Mouse (Mus musculus): ENCODE measurements around the gene Ankrd6.
"Not testable (repeated sequence)": the region's sequence is repeated elsewhere in the genome, so short reads cannot be mapped to it uniquely, and the experiment has no call there.

Gene Ankrd6

DNA sequence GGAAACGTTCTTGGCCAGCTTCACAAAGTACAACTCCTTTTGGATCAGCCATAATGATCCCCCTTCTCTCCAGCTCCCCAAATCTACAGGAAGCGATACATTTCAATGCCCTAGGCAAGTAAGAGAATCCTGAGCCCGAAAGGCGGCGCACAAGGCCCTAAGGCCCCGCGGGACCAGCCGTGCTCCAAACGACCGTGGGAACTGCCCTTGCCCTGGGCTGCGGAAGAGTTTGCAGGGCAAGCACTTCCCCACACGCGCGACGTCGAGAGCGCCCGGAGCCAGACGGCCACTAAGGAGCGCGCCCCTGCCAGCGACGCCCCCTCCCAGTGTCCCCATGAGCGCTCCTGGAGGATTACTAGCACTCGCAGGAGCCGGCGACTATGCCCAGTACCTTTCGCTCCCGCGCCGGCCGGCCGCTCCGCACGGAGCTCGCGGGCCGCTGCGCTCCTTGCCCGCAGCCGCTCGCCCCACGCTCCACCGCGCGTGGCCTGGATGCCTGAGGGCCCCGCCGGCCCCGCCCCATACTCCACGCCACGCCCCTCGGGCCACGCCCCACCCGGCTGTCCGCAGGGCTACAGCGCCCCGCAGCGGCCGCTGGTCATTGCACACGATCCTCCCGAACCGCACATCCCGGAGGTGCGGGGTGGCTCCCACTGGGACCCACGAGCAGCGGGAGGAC, at the start of gene Ankrd6:
TSS of gene Ankrd6 (minus strand) at position 486 of the 679 bp plus-strand sequence.
- peak; percentile 70 for DNase-seq

DNA sequence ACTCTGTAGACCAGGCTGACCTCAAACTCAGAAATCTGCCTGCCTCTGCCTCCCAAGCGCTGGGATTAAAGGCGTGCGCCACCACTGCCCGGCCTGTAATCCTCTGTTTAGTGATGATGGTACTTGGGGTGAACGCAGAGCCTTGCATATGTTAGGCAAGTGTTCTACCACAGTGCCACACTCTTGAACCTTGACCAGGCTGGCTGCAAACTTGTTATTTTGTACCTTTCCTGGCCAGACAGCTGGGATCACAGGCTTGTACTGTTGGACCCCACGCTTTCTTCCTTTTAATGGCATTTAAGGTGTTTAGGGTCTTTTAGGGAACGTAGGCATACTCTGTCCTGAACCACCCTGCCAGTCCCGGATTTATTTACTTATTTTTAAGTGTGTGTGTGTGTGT, 48.4 kb upstream of the Ankrd6 start:
- no peak for DNase-seq

DNA sequence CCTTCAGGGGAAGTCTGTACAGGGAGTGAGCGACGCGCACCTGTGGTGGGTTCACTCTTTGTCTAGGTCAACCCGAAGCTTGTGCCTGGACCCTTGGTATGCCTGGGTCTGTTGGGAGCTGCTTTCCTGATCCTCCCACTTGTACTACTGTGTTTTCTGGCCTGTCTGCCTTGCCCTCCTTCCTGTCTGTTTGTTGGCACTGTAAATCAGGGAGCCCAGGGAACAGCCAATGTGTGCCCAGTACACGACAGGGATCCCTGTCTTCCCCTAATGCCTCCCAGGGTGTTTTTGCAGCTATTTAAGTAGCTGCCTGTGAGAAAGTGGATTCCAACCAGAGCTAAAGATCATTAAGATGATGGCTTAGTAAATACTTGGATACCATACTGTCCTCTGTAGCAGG, 46.9 kb upstream of the Ankrd6 start:
- DNase-seq: no peak

DNA sequence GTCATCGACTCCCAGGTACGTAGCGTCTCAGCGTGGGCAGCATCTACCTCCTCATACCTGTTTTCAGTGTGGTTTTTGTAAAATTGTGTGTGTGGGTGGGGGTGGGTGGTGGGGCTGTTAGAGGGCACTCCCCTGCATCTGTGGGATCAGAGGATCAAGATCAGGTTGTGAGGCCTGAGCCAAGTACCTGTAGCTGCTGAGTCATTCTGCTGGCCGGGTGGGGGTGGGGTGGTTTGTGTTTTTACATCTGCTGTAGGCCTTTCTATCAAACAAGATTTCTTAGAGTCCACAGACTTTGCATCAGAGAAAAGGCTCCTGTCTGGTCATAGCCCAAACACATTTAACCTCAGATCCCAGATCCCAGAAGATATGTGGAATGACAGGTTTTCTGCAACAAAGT, 45.4 kb upstream of the Ankrd6 start:
- DNase-seq: no peak

DNA sequence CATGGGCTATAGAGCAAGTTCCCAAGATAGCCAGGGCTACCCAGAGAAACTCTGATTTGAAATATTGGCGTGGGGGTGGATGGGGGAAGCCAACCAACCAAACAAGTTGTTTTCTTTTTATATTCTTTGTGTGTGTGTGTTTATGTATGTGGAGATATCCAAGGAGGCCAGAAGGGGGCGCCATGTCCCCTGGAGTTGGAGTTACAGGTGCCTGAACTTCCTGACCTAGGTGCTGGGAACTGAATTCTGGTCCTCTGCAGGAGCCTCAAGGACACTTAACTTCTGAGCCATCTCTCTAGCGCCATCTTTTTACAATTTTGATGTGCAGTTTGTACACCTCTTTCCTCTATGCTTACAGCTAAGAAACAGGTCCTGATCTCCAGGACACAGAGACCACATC, 43.5 kb upstream of the Ankrd6 start:
- no peak for DNase-seq

DNA sequence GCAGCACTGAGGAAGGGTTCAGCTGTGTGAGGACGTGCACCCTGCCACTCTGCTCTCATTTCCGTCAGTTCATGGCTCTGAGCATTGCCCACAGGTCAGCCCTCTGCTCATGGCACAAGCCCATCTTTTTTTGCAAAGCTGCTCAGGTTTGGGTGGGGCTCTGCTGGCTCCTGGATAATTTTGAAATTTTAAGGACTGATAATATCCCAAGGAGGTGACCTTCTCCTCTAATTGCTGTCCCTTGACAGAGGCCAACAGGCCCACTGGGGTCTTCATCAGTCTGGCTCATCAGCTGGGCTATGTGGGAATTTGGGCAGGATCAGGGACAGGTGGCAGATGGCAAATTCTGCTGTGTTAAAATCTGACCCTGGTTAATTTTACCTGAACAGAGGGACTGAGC, 38.7 kb upstream of the Ankrd6 start:
- DNase-seq: no peak

DNA sequence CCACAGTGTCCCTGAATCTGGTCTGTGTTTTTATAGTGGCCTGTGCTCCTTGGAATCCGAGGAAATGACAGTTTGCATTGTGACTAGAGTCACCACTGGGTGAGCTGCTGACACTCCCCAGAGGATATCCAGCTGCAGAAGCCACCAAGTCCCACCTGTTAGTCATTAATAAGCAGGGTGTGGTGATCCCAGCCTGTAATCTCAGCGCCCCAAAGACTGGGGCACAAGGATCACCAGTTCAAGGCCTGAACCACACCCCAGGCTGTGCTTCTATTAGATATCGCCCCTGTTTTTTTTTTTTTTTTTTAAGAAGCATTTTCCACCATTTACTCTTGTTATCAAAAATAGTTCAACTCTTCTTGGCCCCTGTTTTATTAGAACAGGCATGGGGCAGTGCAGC, 36.4 kb upstream of the Ankrd6 start:
- no peak for DNase-seq

DNA sequence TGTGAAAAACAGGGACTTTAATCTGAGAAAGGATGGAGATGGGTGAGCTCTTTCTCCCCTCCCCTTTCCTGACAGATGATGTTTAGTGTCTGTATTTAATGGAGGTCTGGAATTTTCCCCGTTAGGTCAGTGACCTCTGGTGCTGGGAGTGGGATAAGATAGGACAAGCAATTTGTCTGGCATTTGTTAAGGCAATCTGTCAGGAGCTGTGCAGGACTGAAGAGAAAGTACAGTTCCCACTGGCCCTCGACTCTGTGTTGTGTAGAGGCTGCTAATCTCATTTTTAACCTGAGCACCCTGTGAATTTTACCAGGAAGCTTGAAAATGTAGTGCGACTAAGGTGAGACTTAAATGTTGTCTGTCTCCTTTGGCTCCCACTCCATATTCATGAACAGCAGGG, 35.0 kb upstream of the Ankrd6 start:
- DNase-seq: no peak

DNA sequence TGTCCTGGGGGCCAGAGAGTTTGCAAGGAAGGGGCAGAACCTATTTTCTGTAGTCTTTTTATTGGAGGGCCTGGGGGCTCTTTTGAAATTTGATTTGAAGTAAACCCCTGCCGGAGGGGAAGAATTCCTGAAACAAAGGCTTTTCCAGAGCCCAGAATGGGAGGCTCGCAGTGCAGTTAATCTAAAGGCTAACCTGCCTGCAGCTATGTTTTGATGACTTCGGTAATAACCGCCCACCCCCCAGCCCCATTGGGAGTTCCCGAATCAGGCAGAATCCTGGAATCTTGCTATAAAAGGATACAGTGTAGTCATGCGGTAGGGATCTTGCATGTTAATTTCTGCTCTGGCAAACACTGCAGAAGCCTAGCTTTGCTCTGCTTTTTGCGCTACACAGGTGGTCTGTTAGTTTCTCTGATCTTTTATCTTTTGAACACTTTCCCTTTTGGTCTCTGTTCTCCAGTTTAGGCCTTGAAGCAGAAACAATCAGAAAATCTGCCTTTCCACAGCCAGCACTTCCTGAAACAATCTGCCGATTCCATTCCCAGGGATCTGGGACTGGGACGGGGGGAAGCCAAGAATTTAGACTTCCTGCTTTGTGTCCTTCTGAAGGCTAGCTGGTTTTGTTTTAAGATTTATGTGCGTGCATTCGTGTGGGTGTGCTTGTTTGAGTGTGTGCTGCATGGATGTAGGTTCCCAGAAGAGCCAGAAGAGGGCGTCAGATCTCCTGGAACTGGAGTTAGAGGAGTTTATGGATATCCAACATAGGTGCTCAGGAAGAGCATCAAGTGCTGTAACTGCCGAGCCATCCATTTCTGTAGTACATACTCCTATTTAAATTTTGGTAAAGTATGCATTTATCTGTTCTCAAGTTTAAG, 34.4 kb upstream of the Ankrd6 start:
- DNase-seq: no peak

DNA sequence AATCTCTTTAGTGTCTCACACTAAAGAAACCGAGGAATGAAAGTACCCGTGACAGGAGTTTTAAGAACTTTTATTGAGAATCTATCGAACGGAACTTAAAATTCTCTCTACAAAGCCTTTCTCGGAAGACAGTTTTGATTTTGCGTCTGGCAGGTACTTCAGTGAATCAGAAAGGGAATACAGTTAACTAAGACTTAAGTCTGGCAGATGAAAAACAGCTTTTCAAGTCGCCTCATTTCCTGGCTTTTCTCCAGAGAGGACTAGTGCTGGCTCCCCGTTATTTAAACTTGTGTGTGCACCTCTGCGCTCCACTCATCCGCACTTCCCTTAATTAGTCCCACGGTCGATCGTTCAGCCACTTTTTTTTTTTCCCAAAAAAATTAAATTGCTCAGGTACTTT, 33.6 kb upstream of the Ankrd6 start:
- no peak for DNase-seq

DNA sequence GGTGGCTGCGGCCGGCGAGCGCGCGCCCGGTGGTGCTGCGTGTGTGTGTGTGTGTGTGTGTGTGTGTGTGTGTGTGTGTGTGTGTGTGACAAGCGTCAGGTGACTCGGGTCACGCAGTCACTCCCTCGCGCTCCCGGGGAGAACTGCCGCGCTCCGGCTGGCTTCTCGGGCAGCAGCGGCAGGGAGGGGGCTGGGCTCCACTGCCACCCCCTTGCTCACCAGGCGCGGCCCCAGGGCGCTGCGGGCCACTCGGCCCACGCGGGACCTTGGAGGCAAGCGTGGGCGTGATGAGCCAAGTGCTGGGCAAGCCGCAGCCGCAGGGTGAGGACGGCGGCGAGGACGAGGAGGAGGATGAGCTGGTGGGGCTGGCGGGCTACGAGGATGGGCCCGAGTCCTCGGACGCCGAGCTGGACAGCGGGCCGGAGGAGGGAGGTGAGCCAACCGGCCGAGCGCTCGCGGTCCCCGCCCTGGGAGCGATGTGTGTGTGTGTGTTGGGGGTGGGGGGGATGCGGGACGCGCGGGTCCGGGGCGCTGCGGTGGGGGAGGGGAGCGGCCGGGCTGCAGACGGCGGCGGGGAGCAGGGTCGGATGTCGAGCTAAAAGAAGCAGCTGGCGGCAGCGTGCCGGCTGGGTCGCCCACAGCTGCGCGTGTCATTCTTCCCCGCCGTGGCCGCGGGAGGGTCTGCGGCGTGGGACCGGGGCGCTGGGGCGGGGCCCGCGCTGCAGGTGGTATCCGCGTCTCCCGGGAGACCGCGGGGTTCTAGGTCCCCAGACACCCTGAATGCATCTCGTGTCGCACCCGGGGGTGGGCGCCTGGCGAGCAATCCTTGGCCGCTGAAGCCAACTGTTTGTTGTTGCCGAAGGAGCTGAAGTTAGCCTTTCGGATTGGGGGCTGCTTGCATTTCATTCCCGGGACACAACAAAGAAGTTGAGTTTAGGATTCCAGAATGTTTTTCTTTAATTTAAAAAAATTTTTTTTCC, 32.8 kb upstream of the Ankrd6 start:
- peak; percentile 51 for DNase-seq

DNA sequence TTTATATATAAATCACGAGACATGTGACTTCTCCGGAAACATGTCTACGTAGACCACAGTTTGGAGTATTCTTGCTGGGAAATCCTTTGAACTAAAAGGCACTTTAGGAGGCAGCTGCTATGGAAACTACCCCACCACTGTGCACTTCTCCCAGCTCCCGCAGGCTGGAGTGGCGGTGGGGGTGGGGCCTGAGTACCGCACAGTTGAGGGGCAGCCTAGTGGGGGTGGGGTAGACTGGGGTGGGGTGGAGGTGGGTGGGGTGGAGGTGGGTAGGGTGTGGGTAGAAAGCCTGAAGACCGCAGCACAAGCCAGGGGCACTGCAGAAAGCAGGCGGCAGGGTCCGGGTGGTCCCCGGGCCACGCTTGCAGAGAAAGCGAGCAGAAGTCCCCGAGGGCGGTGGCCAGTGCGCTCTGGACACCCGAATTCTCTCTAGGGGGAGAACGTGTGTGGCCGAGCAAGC, 32.1 kb upstream of the Ankrd6 start, which contains the start of gene Rragd:
TSS of gene Rragd (plus strand) at position 322 of the 460 bp plus-strand sequence.
- peak; percentile 21 for DNase-seq

DNA sequence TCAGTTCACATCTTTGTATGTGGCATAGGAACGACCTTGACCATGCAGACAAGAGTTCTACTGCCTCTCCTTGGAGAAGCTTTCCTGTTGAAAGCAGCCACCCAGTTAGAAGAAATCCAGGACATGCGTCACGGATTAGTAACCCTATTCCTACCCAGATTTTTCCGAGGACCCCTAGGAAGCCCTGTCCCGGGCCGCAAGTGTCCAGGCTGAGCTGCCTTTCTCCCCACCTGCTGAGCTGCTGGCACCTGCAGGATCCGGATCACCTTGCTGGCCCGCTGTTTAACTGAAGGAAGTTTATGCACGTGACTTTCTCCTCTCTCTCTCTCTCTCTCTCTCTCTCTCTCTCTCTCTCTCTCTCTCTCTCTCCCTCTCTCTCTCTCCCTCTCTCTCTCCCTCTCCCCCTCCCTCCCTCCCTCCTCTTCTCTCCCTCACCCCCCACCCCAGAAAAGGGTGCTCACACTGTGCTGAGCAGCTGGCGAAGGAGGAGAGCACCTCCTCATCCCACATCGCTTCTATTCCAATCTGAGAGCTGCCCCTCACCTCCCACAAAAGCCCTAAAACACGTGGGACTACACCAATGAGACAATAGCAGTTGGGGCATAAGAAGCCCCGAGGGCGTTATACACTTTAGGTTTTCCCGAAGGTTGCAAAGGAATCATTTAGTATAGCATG, 31.5 kb upstream of the Ankrd6 start:
- DNase-seq: peak; percentile 4

DNA sequence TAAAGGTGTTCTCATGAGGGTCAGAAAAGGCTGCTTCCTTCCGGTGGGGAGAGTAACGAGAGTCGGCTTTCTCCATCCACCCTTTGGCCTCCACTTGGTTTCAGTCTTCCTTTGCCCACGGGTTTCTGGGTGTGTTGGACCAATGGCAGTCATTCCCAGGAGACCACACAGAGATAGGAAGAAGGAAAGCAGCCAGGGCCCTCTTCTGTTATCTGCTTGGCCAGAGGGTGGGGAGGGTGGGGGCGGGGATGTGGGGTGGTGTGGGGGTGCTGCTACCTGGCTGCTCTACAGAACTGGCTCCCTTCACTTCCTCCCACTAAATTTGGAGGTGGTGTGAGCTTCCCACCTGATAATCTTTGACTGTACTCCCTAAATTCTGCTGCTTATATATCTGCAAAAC, 31.0 kb upstream of the Ankrd6 start:
- no peak for DNase-seq

DNA sequence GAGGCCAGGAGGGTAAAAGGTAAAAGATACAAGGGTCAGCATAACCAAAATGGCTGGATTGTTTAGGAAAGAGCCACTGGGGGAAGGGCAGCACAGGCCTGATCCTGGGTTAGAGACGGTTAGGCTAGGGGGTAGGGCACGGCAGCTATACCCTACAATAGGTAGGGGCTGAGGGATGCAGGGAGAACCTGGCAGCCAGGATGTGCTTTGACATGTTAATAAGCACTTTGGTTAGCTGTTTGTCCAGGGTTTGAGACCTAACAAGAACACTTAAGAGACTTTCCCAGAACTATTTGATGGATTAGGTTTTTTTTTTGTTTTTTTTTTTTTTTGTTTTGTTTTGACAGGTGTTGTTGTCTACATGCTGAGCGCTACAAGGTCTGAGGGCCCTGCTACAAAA, 29.4 kb upstream of the Ankrd6 start:
- DNase-seq: no peak

DNA sequence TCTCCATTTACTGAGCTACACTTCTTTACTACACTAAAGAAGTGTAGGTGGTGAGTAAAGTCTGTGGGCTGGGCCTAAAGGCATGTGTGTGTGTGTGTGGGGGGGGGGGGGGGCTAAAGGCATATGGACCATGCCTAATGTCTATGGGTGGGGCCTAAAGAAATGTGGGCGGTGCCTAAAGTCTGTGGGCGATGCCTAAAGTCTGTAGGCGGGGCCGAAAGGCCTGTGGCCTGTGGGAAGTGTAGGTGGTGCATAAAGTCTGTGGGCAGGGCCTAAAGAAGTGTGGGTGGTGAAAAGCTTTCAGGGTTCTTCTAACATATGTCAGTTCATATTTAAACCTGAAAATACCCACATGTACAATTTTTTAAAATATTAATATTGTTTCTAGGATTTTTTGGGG, 26.7 kb upstream of the Ankrd6 start:
- DNase-seq: no peak

DNA sequence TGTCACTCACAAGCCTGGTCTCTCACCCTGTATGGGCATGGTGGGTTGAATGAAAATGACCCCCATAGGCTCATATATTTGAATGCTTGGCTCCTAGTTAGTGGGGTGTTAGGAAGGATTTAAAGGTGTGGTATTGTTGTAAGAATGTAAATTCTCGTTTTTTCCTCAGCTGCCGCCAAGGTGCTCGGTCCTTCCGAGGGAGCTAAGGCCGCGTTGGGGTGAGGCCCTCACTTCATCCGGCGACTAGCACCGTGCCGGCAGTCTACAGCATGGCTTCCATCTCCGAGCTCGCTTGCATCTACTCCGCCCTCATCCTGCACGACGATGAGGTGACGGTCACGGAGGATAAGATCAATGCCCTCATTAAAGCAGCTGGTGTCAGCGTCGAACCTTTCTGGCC, 14.0 kb upstream of the Ankrd6 start:
- not testable (repeated sequence) for DNase-seq

DNA sequence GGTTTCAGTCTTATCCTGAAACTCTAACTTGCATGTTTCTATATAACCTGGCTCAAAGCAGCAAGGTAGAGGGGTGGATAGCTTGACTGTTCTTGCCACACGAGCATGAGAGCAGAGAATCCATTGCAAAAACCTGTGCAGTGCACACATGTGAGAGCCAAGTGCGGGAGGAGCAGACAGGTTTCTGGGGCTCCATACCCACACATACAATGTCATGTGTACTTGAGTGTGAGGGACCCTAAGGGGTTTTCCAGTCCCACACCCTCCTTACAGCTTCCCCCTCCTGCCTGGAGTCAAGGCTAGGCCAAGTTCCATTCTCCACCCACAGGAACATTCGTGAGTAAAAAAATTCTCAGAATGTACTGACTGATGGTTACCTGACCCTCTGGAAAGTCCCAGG, 10.8 kb upstream of the Ankrd6 start:
- no peak for DNase-seq

DNA sequence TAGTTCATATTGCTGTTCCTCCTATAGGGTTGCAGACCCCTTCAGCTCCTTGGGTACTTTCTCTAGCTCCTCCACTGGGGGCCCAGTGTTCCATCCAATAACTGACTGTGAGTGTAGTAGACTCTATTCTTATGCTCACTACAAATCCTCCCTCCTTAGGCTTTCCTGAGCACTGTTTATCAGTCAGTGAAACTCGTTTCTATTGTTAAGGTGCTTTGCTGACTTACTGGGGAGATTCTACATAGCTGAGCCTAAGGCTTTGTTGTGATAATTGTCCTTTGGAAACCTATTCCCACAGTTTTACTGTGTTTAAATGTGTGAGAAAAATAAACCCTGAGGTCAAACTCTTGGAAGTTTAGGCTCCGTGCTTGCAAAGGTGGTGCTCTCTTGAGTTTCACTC, 5.8 kb upstream of the Ankrd6 start:
- DNase-seq: no peak

DNA sequence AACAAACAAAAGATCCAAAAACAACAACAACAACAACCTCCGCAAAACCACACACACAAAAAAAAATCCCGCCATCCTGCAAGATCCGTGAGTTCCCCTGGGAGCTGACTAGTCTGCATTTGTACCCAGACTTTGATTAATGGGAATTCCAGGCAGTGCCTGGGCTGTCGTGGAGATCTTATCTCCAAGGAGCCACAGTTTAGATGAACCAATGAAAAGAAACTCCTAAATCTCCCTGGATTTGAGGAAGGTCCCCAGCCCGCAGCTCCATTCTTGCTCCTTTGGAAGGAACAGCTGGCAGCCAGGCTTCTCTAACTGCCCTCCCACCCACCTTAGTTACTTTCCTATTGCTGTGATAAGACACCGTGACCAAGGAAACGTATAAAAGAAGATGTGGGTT, 2.0 kb upstream of the Ankrd6 start:
- no peak for DNase-seq

DNA sequence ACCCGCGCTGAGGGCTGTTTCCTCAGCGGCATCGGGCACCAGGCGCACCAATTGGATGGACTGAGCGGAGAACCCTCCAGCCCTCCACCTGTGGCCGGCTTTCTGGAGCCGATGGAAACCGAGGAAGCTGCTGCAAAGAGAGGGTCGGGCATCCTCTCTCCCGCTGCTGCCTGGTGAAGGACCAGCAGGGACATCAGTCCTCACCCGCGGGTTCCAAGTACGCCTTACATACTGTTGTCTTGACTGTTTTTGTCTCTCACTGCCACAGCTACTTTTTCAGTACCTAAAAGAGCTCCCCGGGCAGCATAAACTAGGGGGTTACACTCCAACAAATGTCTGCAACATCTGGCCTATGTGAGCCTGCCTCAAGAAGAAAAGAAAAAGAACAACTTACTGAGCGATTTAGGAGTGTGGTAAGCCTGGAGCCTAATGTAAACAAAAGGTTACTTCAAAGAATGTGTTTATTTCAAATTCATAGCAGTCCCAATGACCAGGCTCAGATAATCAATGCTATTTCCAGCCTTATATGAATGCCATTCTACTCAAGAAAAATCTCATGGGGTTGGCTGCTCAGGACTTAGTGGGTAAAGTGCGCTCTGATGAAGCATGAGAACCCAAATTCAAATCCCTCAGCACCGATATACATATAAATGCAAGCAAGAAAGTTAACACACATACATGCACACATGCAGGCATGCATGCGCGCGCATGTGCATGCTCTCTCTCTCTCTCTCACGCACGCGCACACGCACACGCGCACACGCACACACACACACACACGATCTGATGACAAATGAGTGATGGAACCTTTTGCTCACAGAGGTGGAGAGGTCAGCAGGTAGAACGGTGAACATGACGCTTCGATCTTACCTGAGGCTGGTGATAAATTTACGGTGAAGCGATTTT, 647 bp upstream of the Ankrd6 start:
- no peak for DNase-seq

Measured in lung, postnatal 36 days (tissue).